Mouse (Mus musculus) heart, postnatal 0 days (tissue): Measurements from ENCODE around the gene Cyp4v3.

Experiments used
- CTCF ChIP-seq: IDR thresholded peaks from 2 replicates; pipeline ENCODE4 v1.5.1; 2016; ENCODE audit warnings: antibody characterized with exemption, control low read depth, low read depth
- EP300 ChIP-seq: IDR thresholded peaks from 2 replicates; pipeline ENCODE4 v1.6.1; 2016; ENCODE audit warnings: antibody characterized with exemption, low read depth

DNA sequence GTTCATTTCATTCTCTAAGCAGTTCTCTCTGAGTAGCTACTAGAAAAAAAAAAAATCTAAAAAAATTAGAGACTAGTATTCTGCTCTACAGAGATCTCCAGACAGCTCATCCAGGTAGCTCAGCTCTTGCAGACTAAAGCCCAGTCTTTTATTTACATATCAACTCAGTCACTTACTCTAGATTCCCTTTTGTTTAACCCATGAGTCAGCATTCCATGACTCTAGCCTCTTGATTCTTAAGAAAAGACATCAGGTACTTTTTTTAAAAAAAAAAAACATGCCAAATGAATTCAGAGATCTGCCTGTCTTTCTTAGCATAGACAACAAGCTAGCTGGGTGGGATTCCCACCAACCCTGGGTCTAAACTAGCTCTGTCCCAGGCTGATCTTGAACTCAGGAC, 64.5 kb downstream of the Cyp4v3 start:
- TF ChIP-seq EP300 (no peak), CTCF (no peak)
